Mouse (Mus musculus) olfactory bulb, adult 2 months (tissue): ENCODE measurements around the gene Ifitm2.

Source experiments
- CTCF ChIP-seq: fragments of 200-500 bp; IDR thresholded peaks from 2 replicates; pipeline ENCODE4 v1.5.1; 2012; ENCODE audit warnings: low read depth, mild to moderate bottlenecking, low read length, moderate library complexity; ENCODE audit not compliant: insufficient read depth
- POLR2A ChIP-seq: fragments of 200-500 bp; IDR thresholded peaks from 2 replicates; pipeline ENCODE4 v1.6.1; 2012; ENCODE audit warnings: mild to moderate bottlenecking, low read depth, low read length, moderate library complexity; ENCODE audit not compliant: insufficient read depth

DNA sequence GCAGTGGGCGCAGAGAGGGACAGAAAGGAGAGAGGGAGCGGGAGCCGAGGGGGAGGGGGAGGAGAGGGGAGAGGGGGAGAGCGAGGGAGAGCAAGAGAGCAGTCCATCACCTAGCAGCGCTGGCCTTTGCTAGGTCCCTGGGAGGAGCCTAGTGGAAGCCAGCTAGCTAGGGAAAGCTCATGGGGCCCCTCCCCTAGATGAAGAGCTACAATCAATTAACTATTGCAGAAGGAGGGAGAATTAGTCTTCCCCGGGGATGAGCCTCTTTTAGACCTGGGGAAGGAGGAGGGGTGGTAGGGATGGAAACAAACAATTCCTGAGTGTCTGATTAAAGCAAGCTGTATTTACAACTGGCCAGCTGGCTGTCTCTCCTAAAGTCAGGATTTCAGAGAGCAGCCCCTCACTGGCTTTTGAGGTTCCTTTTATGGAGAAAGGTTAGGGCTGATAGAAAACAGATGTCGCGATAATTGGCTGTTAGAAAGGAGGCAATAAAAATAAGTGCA lies 16.1 kb downstream of the Ifitm2 start:
- TF ChIP-seq CTCF: no peak
- no peak for TF ChIP-seq POLR2A
